Mouse (Mus musculus) liver, embryonic 14.5 days (tissue): ENCODE results near the gene Josd1.

Source experiments
- CTCF ChIP-seq: IDR thresholded peaks from 2 replicates; pipeline ENCODE4 v1.5.1; 2016; ENCODE audit warnings: antibody characterized with exemption, low read depth, control low read depth
- EP300 ChIP-seq: IDR thresholded peaks from 2 replicates; pipeline ENCODE4 v1.6.1; 2016; ENCODE audit warnings: antibody characterized with exemption, low read depth

DNA sequence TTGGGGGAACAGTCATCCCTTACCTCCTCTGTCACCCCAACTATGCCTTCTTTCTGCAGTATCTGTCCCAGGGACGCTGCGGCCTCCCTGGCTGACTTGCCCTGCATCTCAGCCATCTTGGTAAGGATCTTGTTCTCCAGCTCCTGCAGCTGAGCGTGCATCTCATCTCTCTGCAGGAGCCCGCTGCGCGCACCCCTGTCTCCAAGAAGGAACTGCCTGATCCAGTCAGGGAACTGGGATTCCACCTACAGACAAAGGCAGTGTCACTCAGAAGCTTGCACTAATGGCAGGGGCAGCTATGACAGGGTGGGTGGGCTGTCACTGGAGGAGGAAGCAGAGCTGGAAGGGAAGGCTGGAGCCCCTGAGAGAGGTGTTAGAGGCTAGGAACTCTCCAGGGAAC, 40.1 kb upstream of the Josd1 start:
- TF ChIP-seq CTCF (no peak), EP300 (no peak)
